Mouse (Mus musculus) c-Kit-positive CD71-positive TER-119-negative erythroid progenitor cells, embryonic 14.5 days (primary cell): ENCODE results near the gene LTO1.

Source experiments
- DNase-seq: peaks from one replicate; pipeline ENCODE4 v3.0.0-alpha.2; 2013; ENCODE audit warnings: low read depth

LTO1 gene

DNA sequence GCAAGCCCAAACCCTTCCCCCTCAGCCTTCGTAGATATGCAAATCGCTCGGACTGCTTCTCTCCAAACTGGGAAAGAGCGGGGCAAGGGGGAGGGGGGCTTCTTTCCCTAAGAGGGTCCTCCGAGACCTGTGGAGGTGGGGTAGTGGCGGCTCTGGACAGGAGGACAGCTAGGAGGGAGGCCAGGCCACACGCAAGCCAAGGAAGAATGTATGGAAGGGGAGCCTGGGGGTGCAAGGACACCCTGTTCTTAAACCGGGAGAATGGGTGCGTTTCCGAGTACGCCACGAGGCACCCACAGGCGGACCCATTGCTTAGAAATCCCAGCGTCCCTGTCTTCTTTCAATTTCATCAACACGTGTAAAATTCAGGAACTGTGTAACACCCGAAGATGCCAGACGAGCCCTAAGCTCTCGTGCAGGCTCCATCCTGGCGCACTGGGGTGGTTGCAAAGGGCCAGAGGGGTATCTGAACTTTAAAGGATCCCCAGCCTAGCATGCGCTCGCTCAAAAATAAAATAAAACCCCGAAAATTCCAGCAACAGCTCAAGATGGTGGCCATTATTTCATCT is 25.2 kb downstream of the LTO1 start:
- DNase-seq, result no peak

DNA sequence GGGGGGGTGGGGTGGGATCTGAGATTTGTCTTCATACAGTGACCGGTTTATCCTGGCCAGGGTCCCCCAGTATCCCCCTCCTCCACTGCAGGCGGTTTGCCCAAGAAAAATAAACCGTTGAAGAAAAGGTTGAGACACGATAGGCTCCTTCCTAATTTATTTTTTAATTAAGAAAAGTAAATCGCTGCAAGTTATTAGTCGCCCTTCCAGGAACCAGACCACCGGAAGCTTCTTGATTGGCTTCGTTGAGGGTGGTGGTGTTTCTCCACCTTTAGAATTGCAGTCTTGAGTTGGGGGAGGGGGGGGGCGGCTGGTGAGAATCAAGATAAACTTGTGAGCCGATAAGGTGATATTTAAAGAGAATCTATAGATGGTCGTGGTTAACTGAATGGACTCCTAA is 25.7 kb downstream of the LTO1 start:
- DNase-seq, result no peak

DNA sequence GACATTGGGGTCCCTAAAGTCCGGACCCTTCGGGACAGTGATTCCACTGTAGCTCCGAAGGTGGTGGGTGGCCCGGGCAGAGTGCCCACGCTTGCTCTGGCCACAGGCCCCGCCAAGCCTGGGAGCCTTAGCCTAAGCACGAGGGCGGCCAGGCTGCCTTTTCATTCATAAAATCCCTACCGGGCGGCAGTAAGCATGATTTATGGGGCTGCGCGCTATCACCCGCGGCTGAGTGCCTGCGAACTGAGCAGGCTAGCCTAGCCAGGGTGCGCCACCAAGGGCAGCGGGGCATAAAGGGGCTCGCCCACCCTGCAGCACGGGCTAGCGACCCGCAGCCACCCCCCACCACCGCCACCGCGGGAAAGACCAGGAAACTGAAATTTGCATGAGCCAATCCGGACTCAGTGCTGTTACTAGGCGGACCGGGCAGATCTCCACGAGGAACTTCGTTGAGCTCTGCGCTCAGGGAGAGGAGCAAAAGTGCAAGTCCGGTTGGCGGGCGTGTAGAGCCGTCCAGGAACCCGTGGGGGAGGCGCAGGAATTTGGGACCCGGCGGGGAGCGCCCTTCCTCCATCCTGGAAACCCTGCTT is 26.4 kb downstream of the LTO1 start:
- DNase-seq, result no peak

DNA sequence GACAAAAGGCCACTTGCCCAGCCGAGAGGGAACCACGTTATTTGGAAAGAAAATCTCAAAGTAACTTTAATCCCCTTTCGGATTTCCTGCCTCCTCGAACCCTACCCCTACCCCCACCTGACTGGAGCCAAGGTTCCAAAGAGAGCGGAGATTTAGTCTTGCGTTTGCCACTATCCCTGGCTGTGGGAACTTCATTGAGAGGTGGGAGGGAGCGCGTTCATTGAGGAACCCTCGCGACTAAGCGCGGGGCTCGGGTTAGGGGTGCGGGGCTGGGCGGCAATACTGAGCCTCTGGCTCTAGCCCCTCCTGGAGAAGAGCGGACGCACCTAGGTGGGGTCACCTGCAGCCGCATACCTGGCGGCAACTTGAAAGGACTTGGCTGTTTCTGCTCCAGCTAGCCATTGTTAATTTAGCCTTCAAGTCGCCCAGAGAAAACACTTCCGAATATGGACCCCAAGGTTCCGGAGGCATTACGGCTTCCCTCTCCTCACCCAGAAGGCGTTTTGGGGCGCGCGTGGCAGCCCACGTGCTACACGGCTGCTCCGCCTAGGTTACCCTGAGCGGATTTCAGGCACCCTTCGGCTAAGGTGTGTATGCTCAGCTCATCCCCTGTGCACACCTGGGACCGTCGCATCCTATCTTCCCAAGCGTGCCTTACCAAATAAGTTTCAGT is 27.3 kb downstream of the LTO1 start:
- DNase-seq, result no peak

DNA sequence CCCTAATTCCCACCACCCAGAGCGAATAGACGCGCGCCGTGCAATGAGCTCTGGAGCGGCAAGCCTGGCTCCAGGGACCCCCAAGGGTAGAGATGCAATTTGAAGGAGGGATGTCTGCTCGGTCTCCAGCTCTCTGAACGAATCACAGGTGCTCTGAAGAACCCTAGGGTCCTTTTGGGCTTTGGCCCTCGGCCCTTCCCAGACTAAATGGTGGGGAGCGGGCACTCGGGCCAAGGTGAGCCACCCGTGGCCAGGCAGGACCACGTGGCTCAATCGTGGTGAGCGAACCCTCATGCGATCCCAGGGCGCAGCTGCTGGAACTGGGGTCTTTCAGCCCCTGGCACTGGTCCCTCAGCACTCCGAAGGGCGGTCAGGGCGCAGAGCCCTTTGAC is 27.8 kb downstream of the LTO1 start:
- no peak for DNase-seq

DNA sequence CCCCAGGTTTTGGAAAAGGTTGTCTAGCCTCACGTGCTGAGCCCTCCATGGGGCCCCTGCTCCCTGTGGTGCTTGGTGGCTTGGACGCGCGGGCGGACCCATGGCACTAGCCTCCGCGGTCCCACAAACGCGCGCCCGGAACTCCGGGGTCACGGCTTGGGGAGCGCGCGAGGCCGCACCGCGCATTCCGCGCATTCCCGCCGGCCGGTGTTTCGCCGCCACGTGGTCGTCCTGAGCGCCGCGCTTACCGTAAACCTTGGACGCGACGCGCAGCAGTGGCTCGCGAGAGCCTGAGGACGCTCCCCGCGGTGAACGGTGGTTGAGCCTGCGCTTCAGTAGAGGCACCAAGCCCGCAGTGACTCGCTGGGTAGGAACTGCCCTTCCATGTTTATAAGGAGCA is 28.4 kb downstream of the LTO1 start:
- DNase-seq, result no peak

DNA sequence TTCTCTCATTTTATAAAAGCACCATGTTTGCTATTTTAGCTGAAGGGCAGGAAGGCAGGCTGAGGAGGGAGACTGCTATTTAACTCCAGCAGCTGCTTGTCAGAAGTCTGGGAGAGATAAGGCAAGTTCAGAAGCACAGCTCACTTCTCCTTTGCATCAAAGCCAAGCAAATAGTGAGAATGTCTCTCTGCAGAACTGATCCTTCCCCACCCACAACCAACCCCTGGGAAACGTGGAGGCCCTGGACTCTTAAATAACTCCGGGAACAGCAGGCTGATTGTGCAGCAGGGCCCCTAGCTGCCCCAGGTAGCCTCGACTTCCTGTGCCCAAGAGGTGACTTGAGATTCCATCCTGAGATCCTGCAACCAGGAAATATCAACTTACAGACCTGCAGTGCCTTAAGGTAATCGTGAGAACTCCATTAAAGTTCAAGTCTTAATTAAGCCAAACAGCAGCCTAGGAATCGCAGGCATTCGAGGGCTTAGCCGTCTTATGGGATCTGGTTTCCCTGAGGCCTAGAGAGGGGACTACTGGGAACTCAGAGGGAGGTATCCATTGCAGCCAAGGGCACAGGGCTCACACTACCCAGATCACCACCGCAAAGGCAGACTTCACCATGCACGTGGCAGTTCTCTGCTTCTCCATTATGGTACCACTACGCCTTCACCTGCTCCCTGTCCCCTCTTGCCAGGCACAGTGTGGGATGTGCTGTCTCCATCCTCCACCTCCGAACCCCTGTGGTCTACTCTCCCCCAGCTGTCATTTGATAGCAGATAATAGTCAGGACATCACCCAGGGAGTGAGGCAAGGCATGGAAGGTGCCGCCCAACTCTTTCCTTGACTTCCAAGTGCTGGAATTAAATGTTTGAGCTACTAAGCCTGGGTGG is 43.9 kb downstream of the LTO1 start:
- DNase-seq, result no peak

DNA sequence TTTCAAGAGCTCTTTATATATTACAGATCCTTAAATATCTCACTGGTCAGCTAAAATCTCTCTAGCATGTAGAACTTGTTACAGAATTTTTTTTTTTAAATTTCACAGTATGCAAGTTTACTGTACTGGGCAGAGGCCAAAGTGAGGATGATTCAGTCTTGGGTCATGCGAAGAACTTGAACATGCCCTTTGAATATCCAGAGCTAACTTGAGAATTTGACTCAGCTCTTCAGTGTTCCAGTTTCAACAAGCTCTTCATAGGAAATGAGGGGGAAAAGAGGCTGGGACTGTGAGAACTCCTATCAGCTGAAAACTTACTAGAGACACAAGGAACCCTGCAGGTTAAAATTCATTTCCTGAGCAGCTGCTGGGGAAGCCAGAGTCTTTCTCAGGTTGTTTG is 49.0 kb downstream of the LTO1 start:
- no peak for DNase-seq

DNA sequence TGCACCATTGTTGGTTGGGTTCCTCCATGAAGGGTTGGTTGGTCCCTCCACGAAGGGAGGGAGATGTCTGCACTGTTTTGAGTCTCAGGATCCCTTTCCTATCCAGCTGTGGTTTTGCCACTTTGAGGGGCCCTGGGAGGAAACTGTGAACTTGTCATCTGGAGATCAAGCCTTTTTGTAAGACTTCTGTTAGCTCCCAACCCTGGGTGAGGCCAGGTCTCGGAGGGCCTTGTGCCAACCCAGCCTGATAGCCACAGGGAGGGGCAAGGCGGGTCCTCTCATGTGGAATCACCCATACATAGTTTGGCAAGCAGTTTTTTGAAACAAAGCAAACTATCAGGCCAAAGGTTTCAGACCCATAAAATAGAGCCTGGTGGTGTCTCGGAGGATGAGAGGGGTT is 49.4 kb downstream of the LTO1 start:
- DNase-seq, result no peak

DNA sequence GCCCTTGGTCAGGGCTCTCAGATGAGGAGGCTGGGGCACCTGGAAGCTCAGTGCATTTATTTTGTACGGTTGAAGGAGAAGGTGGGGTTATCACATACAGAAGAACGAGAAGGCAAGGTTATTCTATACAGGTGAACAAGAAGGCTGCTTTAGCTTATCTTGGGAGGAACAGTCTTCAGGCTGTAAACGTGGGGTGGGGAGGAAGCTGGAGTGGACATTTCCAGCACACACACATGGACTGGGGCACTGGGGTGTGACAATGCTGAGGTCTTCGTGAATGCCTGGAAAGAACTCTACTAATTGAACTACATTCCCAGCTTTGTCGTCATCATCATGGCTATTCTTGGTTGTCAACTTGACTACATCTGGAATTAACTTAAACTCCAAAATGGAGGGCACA is 51.0 kb downstream of the LTO1 start:
- DNase-seq, result no peak

DNA sequence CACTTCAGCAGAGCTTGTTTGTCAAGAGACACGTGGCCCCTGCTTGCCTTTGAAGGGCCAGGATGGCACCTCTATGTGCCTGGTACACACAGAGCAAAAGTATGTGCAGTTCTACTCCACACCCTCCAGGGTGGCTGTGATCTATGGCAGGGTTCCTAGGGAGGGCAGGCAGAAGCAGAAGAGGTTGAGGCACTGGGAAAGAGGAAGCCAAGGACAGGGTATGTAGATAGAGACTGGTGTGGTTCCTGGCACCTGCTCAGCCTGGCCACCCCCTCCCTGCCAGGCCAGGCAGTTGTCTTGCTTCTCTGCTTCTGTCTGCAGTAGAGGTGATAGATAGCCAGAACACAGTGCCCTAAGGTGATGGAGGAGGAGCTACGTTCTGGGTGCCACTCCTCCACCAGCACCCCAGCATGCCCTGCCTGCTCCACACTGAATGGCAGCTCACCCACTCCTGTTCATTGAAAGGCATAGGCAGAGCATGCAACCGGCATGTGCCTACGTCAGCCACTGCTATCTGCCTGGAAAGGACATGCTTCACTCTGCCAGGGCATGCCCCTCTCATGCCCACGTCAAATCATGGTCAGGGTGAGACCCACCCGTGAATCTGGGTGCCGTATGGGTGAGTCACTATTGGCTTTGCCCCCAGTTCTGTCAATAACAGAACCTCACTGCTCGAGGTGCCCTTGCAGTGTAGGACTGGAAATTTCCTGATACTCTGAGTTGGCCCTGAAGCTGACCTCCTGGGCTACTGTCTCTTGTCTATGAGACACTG is 56.3 kb downstream of the LTO1 start:
- DNase-seq, result no peak

DNA sequence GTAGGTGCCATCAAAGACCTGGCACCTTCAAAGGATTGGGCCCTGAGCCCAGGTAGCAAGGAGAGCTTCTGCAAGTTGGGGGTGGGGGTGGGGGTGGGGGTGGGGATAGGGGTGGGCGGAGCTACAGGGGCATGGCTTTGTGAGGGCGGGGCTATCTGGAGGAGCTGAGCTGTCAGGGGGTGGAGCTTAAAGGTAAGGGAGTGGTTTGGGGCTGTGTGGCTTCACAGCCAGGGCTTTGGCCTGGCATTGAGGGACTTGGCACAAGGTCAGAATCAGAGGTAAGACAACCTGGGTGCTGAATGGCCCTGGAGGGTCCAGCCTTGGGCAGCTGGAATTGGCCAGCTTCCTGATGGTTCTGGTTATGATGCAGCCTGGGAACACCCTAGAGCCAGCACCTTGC is 56.9 kb downstream of the LTO1 start:
- DNase-seq, result no peak

DNA sequence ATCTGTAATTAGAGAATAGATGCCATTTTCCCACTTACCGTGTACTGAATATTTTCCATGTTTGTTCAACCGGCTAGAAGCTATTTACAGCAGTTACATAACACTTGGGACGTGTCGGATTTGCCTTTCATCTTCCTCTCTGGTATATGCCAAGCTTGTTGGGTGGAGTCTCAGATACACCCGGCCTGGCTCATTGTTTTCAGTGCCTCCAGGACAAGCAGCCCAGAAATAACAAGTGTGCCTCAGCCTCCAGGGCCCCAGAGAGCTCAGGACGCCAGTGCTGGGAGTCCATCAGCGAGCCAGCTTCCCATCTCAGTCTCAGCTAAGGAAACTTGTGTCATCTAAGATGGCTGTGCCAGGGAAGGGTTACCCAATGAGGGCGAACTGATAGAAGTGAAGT is 58.6 kb downstream of the LTO1 start:
- no peak for DNase-seq

DNA sequence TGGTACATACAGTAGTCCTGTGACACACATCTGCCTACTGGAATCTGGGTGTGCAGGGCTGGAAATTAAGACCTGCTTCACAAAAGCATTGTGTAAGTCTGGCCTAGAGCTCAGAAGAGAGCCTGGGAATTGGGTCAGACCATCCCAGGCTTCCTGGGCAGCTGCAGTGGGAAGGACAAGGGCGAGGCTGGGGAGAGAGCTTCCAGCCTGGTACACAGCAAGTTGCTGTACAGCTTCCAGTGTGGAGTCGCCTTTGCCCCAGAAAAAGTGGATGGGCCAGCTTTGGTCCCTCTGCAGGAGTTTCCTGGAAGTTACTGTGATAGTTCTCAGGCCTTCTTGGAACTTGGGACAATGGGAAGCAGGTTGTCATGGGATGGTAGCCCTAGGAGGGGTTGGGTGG is 62.2 kb downstream of the LTO1 start:
- DNase-seq, result no peak

DNA sequence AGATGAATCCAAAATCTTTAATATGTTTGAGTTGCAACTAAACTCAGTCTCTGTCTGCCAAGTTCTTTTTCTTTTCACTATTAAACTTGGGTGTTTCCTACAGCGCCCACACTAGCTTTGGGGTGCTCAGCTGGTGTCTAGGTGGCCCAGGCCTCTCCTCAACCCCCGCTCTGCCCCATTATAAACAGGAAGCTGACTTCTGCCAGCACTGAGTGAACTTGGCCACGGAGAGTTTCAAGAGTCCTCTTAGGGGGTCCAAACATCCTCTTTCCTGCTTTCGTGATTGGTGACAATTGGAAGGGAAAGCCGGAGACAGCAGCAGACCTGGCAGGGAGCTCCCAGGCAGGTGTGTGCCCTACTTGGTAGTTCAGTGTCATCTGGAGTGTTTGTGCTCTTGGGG is 64.9 kb downstream of the LTO1 start:
- no peak for DNase-seq
